Mouse (Mus musculus): Measurements from ENCODE around the gene Kti12. TPM values are rescaled to one million over a fixed set of nuclear protein-coding genes. Genes with fewer than 3 reads are reported as not detected.
A peak's percentile ranks its signal among the peaks of the same experiment; 100 is the strongest.

Gene Kti12
- total and polyA plus RNA-seq, 3 experiments = 65.3 to 90.5 TPM; not detected in 1

GRCm38 (mm10) chr4:108833828-108834114, 13.8 kb upstream of the Kti12 start:
- no peaks in the 10 kb centered on the region for H3K27me3 ChIP-seq (ENCODE audit: control insufficient read depth in 1 of 2, insufficient read depth in 2 of 2, low read length in 2 of 2)
- peak overlapping the region; percentile 76 for H3K9ac ChIP-seq (ENCODE audit: control insufficient read depth, low read depth, low read length, poor library complexity, severe bottlenecking)
- peak overlapping the region; percentile 79 to 88 for H3K4me3 ChIP-seq (ENCODE audit: control insufficient read depth in 1 of 2, insufficient read depth in 1 of 2, low read depth in 2 of 2, low read length in 2 of 2)
- H3K36me3 ChIP-seq (ENCODE audit: control insufficient read depth in 1 of 2, insufficient read depth in 2 of 2, low read length in 2 of 2) = peaks cover 0 to 24% of the 10 kb centered on the region in 2 experiments; a peak in 2 of 4 replicates
- H3K4me1 ChIP-seq (ENCODE audit: control insufficient read depth in 1 of 2, insufficient read depth in 2 of 2, low read length in 2 of 2) = peaks cover 5 to 9% of the 10 kb centered on the region in 2 experiments
- H3K27ac ChIP-seq (ENCODE audit: control insufficient read depth, low read depth, low read length) = peak overlapping the region; percentile 96
- no peaks in the 10 kb centered on the region for H3K9me3 ChIP-seq (replicated peaks; ENCODE audit: insufficient read depth, low read length)
- no peak for TF ChIP-seq MAFK (IDR thresholded peaks at IDR 0.05; ENCODE audit: borderline replicate concordance, low read depth, low read length)
- TF ChIP-seq USF1 (IDR thresholded peaks at IDR 0.05; ENCODE audit: low read depth, low read length) = no peak
- 0 out of 2 replicates have a peak, but pooled peaks have one; percentile 48 for TF ChIP-seq NELFE (IDR thresholded peaks at IDR 0.05; ENCODE audit: low read depth, low read length)
- peak; percentile 59; the same call in 1 of the 2 replicates for TF ChIP-seq MXI1 (IDR thresholded peaks at IDR 0.05; ENCODE audit: low read depth, low read length)
- peak; percentile 49; the same call in 1 of the 2 replicates for TF ChIP-seq KAT2A (conservative IDR thresholded peaks at IDR 0.05; ENCODE audit: low read depth, low read length)
- TF ChIP-seq GATA1 (IDR thresholded peaks at IDR 0.05; ENCODE audit: low read depth, low read length) = no peak
- no peak for TF ChIP-seq ZMIZ1 (IDR thresholded peaks at IDR 0.05; ENCODE audit: low read depth, low read length)
- no peak for TF ChIP-seq UBTF (IDR thresholded peaks at IDR 0.05; ENCODE audit: borderline replicate concordance, insufficient read depth, low read depth, low read length)
- no peak for TF ChIP-seq NRF1 (IDR thresholded peaks at IDR 0.05; ENCODE audit: insufficient read depth, low read depth, low read length, poor library complexity, severe bottlenecking)
- TF ChIP-seq GABPA (IDR thresholded peaks at IDR 0.05; ENCODE audit: low read depth, low read length) = 0 out of 2 replicates have a peak, but pooled peaks have one; percentile 43
- TF ChIP-seq RCOR1 (IDR thresholded peaks at IDR 0.05; ENCODE audit: low read depth, low read length) = 0 out of 2 replicates have a peak, but pooled peaks have one; percentile 15
- no peak for TF ChIP-seq E2F4 (IDR thresholded peaks at IDR 0.05; ENCODE audit: borderline replicate concordance, low read depth, low read length)
- TF ChIP-seq JUND (IDR thresholded peaks at IDR 0.05; ENCODE audit: low read depth, low read length) = 0 out of 2 replicates have a peak, but pooled peaks have one; percentile 24
- 0 out of 2 replicates have a peak, but pooled peaks have one; percentile 42 for TF ChIP-seq ZKSCAN1 (IDR thresholded peaks at IDR 0.05; ENCODE audit: low read depth, low read length)
- TF ChIP-seq CHD2 (IDR thresholded peaks at IDR 0.05; ENCODE audit: low read length) = peak; percentile 31
- peak; percentile 7 for TF ChIP-seq MAX (IDR thresholded peaks at IDR 0.05; ENCODE audit: low read length)
- 0 out of 2 replicates have a peak, but pooled peaks have one; percentile 83 for TF ChIP-seq POLR2AphosphoS5 (IDR thresholded peaks at IDR 0.05; ENCODE audit: borderline replicate concordance, low read depth, low read length)
- TF ChIP-seq MYB (IDR thresholded peaks at IDR 0.05; ENCODE audit: low read depth, low read length) = peak; percentile 55; the same call in 1 of the 2 replicates
- TF ChIP-seq POLR2A (IDR thresholded peaks at IDR 0.05; ENCODE audit: control insufficient read depth in 1 of 2, insufficient read depth in 1 of 2, low read depth in 1 of 2, low read length in 2 of 2, poor library complexity in 1 of 2) = peak in 1 of 2 experiments; percentile 22; a peak in 2 of 4 replicates
- peak; percentile 12 to 29; a peak in 1 of 4 replicates for TF ChIP-seq EP300 (IDR thresholded peaks at IDR 0.05; ENCODE audit: low read depth in 1 of 2, low read length in 2 of 2)
- no peak for TF ChIP-seq SIN3A (IDR thresholded peaks at IDR 0.05; ENCODE audit: low read length)
- DNase-seq (ENCODE audit: low read depth, low spot score) = no peak
- peaks cover 33% of the 10 kb centered on the region for H3K79me2 ChIP-seq (ENCODE audit: control insufficient read depth, insufficient read depth, low read length, poor library complexity)

All from MEL (cell line).